21 mouse cellular contexts compared by ENCODE assay signal in the genomic region with DNA sequence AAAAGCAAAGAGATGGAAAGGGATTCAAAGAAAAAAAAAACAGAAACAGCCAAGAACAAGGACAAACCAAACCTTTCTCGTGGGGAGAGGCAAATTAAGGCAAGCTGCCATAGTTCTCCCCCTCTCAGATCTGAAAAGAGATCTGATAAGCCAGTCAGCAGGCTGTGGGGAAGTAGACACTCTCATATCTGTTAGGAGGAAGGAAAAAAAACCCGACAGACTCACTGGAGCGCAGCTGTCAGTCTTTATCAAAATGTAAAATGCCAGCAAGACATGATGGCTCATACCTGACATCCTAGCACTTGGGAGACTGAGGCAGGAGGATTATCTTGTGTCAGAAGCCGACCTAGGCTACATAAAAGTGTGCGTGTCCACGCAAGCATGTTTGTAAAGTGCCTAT. TPM values are rescaled to one million over a fixed set of nuclear protein-coding genes. Genes with fewer than 3 reads are reported as not detected.
DNase-seq lines count a peak whose midpoint lies in the region; ATAC-seq and TF ChIP-seq lines count a peak whose summit lies in the region.
"Had no signal": no experiment of that assay in that cellular context is flagged by ENCODE, and none has a peak within 500 bp of the region (broad histone marks: within the 10 kb centered on the region; RNA-seq: fewer than 3 reads in every experiment).

No protein-coding gene starts in this region.

- H3K4me1 ChIP-seq in spleen, adult 2 months (ENCODE audit: control insufficient read depth, insufficient read depth, insufficient read length) = peaks cover 47% of the 10 kb centered on the region
- H3K4me1 ChIP-seq in liver, embryonic 11.5 days (replicated peaks; ENCODE audit: control insufficient read depth, insufficient read depth, low read length) = peaks cover 63% of the 10 kb centered on the region
- H3K4me1 ChIP-seq: forebrain, embryonic 12.5 days; neural tube, embryonic 12.5 days had no signal

- H3K9ac ChIP-seq in liver, embryonic 11.5 days (ENCODE audit: low read depth, low read length) = no peak overlapping the region
- H3K9ac ChIP-seq: forebrain, embryonic 12.5 days; hindbrain, embryonic 14.5 days; lung, embryonic 14.5 days; neural tube, embryonic 12.5 days had no signal

- 36% methylated on average over 6 of the region's 6 CpGs for WGBS in spleen, adult 2 months
- 45% methylated on average over 6 of the region's 6 CpGs for WGBS in liver, embryonic 11.5 days

- no peak for TF ChIP-seq CTCF in spleen, adult 2 months (IDR thresholded peaks at IDR 0.05; ENCODE audit: extremely low read depth, insufficient read depth, insufficient read length, insufficient replicate concordance)

- peak; percentile 18; the same call in 1 of the 2 replicates for ATAC-seq in liver, embryonic 11.5 days (replicated peaks; ENCODE audit: low FRiP score)
- peak; percentile 49; the same call in 1 of the 2 replicates for ATAC-seq in megakaryocyte, adult 5-6 weeks (ENCODE audit: poor library complexity, severe bottlenecking)
- ATAC-seq: intestine, embryonic 16.5 days had no signal

- DNase-seq in spleen, adult 2 months (ENCODE audit: low read depth in 1 of 2, low spot score in 2 of 2) = peak in 1 of 2 experiments; percentile 38
- DNase-seq in spleen, adult 12 weeks (ENCODE audit: low spot score) = no peak
- DNase-seq in liver, embryonic 11.5 days (ENCODE audit: low spot score) = no peak
- DNase-seq in kidney, postnatal 10 days = no peak
- no peak for DNase-seq in yolk sac, embryonic 10.5 days (ENCODE audit: low spot score)
- DNase-seq in gastrocnemius, postnatal 14 days = no peak
- DNase-seq in natural killer cell, adult 2 months (ENCODE audit: low spot score in 2 of 2) = no peak
- DNase-seq: cerebellum, adult 11 months; cerebellum, postnatal 14 days; gastrocnemius, postnatal 10 days; heart, postnatal 10 days; kidney, postnatal 14 days; lung, embryonic 14.5 days; thymus, adult 18-20 months had no signal

- intact Hi-C loops in gastrocnemius, postnatal 14 days (cut with DNase I; ENCODE audit: low total_unique reads) = no loop called here

- H3K36me3 ChIP-seq in spleen, adult 2 months (ENCODE audit: control insufficient read depth, insufficient read depth, low read length) = peaks cover 5% of the 10 kb centered on the region; the same call in 1 of the 2 replicates
- H3K36me3 ChIP-seq in liver, embryonic 11.5 days (ENCODE audit: control insufficient read depth, insufficient read depth, low read length) = no peaks in the 10 kb centered on the region
- H3K36me3 ChIP-seq: forebrain, embryonic 12.5 days; heart, embryonic 10.5 days; neural tube, embryonic 12.5 days had no signal

- H3K4me2 ChIP-seq in liver, embryonic 11.5 days = peak overlapping the region; percentile 40
- H3K4me2 ChIP-seq: forebrain, embryonic 12.5 days; hindbrain, embryonic 14.5 days; lung, embryonic 14.5 days; neural tube, embryonic 12.5 days had no signal

- H3K27ac ChIP-seq in spleen, adult 2 months (ENCODE audit: insufficient read depth, low read length) = peak overlapping the region; percentile 33
- H3K27ac ChIP-seq in liver, embryonic 11.5 days (ENCODE audit: low read depth, low read length) = peak overlapping the region; percentile 34
- H3K27ac ChIP-seq: forebrain, embryonic 12.5 days; heart, embryonic 10.5 days; hindbrain, embryonic 14.5 days; left cerebral cortex, adult 2 months; neural tube, embryonic 12.5 days had no signal

- H3K4me3 ChIP-seq in spleen, adult 2 months (ENCODE audit: extremely low read depth, insufficient read depth, insufficient read length) = no peak overlapping the region
- no peak overlapping the region for H3K4me3 ChIP-seq in liver, embryonic 11.5 days (ENCODE audit: low read depth, low read length)
- H3K4me3 ChIP-seq: forebrain, embryonic 12.5 days; heart, embryonic 10.5 days; left cerebral cortex, adult 2 months; neural tube, embryonic 12.5 days had no signal

- TF ChIP-seq POLR2A in spleen, adult 2 months (IDR thresholded peaks at IDR 0.05; ENCODE audit: low read depth, low read length) = no peak

- H3K27me3 ChIP-seq in spleen, adult 2 months (ENCODE audit: control insufficient read depth, insufficient read depth, low read length) = no peaks in the 10 kb centered on the region
- H3K27me3 ChIP-seq in liver, embryonic 11.5 days (replicated peaks; ENCODE audit: control insufficient read depth, insufficient read depth, low read length) = no peaks in the 10 kb centered on the region
- H3K27me3 ChIP-seq: forebrain, embryonic 12.5 days; neural tube, embryonic 12.5 days had no signal

- no peaks in the 10 kb centered on the region for H3K9me3 ChIP-seq in liver, embryonic 11.5 days (ENCODE audit: control insufficient read depth, low read length)
- H3K9me3 ChIP-seq: forebrain, embryonic 12.5 days; heart, embryonic 10.5 days; neural tube, embryonic 12.5 days had no signal

RNA-seq across cellular contexts. Expression of gene Inpp5d, which starts 12.1 kb away (rescaled TPM):
- polyA plus RNA-seq in spleen, adult 2 months (2012; rRNA removed) = 204 and 282 TPM in 2 replicates
- 30.8 and 31.0 TPM in 2 replicates for polyA plus RNA-seq in liver, embryonic 11.5 days (2014; fragmentation: Nextera tagmentation; extraction: Ambion mirVana)
- 99.6 and 105 TPM in 2 replicates for total RNA-seq in megakaryocyte, adult 5-6 weeks (2015)
- 88.0 and 148 TPM in 2 replicates for total RNA-seq in megakaryocyte, adult 5-6 weeks (2017)
- total RNA-seq in gastrocnemius, postnatal 14 days (2021) = 1 to 10 TPM; 3.9 to 7.3 TPM

RNA-seq across cellular contexts. Expression of gene Ngef, which starts 58.5 kb away (rescaled TPM):
- polyA plus RNA-seq in spleen, adult 2 months (2012; rRNA removed) = 0.09 and 0.22 TPM in 2 replicates
- polyA plus RNA-seq in liver, embryonic 11.5 days (2014; fragmentation: Nextera tagmentation; extraction: Ambion mirVana) = 2.1 and 2.4 TPM in 2 replicates
- total RNA-seq in megakaryocyte, adult 5-6 weeks (2015) = not detected in 2 replicates
- total RNA-seq in megakaryocyte, adult 5-6 weeks (2017) = not detected in 2 replicates
- total RNA-seq in gastrocnemius, postnatal 14 days (2021) = under 1 TPM; 0.53 to 0.58 TPM

Comparison
In these comparisons a context has a peak if more than half of its experiments do, and no peak if none do; other contexts are left out.
1. RNA of gene Inpp5d, which starts 12.1 kb away (total RNA-seq): 88.0 to 148 TPM in megakaryocyte, adult 5-6 weeks; 3.9 to 7.3 TPM in gastrocnemius, postnatal 14 days; every median in the first group is over 10 times any median in the second.